Mouse (Mus musculus): ENCODE data around the gene Daglb. TPM values are rescaled to one million over a fixed set of nuclear protein-coding genes. Genes with fewer than 3 reads are reported as not detected.

Daglb gene
- polyA plus RNA-seq, 1 experiment from 2014 or later: 9.7 TPM

DNA sequence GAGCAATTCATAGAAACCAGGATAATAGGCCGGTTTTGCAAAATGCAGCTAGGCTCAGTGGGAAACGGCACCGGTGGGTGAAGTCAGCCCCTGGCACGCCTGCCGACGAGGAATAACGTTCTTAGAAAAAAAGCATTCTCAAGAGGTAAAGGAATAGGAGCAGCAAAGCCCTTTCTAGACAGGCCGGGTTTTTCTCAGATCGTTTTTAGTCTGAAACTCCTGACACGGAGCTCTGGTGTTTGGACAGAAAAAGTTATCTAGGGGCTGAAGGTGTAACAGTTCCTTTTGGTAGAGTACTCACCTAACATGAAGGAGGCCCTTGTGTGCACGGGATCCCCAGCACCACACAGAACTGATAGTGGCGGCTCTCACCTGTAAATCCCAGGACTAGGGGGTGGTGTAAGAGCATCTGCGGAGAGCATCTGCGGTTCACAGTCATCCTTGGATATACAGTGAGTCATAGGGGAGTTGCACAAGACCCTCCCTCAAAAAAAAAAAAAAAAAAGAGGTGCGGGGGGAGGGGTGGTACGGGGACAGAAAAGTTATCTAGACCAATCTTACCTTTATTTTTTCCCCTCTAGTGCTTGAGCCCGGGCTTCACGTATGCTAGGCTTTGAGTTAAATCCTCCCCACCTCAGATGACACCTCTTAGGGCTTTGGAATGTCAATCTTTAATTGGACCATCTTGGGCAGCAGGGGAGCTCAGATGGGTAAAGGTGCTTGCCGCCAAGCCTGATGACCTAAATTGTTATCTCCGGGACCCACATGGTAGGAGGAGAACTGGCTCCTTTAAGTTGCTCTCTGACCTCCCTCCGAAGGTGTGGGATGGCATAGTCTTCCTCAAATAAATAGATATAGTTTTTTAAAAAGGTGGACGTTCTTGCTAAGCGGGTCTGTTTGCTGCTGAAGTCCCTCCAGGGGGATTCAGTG is 1.0 kb downstream of the Daglb start:
- DNase-seq (ENCODE audit: low spot score): peak; percentile 19
- ATAC-seq: no peak
- H3K4me2 ChIP-seq (ENCODE audit: low read length): peak overlapping the region; percentile 72
- peak overlapping the region; percentile 76 for H3K9ac ChIP-seq (ENCODE audit: low read length)
- H3K27ac ChIP-seq (ENCODE audit: low read depth, low read length): no peak overlapping the region
- no peaks in the 10 kb centered on the region for H3K27me3 ChIP-seq (replicated peaks; ENCODE audit: control insufficient read depth, insufficient read depth, low read length)
- H3K4me1 ChIP-seq (ENCODE audit: control insufficient read depth, insufficient read depth, low read length): peaks cover 7% of the 10 kb centered on the region; the same call in 1 of the 2 replicates
- WGBS: 32% methylated on average over 23 of the region's 23 CpGs
- H3K4me3 ChIP-seq (ENCODE audit: low read depth, low read length): peak overlapping the region; percentile 71
- no peaks in the 10 kb centered on the region for H3K9me3 ChIP-seq (replicated peaks; ENCODE audit: control insufficient read depth, low read length)
- peaks cover 29% of the 10 kb centered on the region for H3K36me3 ChIP-seq (ENCODE audit: control insufficient read depth, insufficient read depth, low read length)

DNA sequence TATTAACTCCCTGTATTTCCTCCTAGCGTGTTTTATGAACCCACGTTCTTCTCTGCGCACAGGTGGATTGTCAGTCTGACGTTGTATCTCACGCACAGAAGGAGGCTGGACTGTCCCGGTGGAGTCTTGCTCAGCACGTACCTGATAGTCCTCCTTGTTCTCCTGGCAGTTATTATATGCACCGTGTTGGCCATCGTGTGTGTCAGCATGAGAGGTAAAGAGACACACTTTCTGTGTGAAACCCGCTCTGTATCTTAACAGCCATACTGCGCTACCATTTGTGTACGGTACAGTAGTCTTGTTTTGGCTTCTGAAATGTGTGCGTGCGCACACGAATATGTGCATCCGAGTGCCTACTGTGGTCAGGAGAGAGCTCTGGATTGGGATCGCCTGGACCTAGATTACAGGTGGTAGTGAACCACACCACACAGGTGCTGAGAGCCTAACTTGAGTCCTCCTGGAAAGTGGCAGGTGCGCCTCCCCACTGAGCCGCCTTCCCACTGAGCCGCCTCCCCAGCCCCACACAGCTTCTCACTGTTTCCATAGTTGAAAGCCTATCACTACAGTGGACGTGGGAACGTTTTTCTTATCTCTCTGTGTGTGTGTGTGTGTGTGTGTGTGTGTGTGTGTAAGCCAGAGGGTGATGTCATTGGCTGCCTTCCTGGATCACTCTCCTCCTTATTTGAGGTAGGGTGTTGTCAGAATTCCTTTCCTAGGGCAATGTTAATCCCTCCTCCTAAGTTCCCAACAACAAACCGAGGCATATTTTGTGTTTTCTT is 2.7 kb downstream of the Daglb start:
- no peak overlapping the region for H3K4me3 ChIP-seq (ENCODE audit: low read depth, low read length)
- H3K27ac ChIP-seq (ENCODE audit: low read depth, low read length): no peak overlapping the region
- H3K36me3 ChIP-seq (ENCODE audit: control insufficient read depth, insufficient read depth, low read length): peaks cover 40% of the 10 kb centered on the region
- ATAC-seq: no peak
- no peak for DNase-seq (ENCODE audit: low spot score)
- peaks cover 7% of the 10 kb centered on the region; the same call in 1 of the 2 replicates for H3K4me1 ChIP-seq (ENCODE audit: control insufficient read depth, insufficient read depth, low read length)
- H3K9me3 ChIP-seq (replicated peaks; ENCODE audit: control insufficient read depth, low read length): no peaks in the 10 kb centered on the region
- no peak overlapping the region for H3K9ac ChIP-seq (ENCODE audit: low read length)
- no peaks in the 10 kb centered on the region for H3K27me3 ChIP-seq (replicated peaks; ENCODE audit: control insufficient read depth, insufficient read depth, low read length)
- H3K4me2 ChIP-seq (ENCODE audit: low read length): no peak overlapping the region
- WGBS: 94% methylated on average over 23 of the region's 23 CpGs

DNA sequence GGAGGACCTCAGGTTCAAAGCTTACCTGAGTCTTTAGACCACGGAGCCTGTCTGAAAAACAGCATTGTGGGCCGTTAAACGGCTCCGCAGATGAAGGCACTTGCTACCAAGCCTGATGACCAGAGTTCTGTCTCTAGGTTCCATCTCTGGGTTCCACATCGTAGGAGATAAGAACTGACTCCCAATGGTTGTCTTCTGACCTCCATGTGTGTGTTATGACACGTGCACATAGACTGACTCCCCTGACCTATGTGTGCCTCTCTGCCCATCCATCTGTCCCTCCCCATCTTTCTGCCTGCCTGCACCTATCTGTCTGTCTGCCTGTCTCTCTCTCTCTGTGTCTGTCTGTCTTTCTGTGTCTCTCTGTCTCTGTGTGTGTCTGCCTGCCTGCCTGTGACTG is 3.5 kb downstream of the Daglb start:
- Histone ChIP-seq H3K9ac (ENCODE audit: low read length) (no peak overlapping the region), H3K4me3 (ENCODE audit: low read depth, low read length) (no peak overlapping the region), H3K36me3 (ENCODE audit: control insufficient read depth, insufficient read depth, low read length) (peaks cover 42% of the 10 kb centered on the region), H3K9me3 (replicated peaks; ENCODE audit: control insufficient read depth, low read length) (no peaks in the 10 kb centered on the region), H3K4me1 (ENCODE audit: control insufficient read depth, insufficient read depth, low read length) (peaks cover 7% of the 10 kb centered on the region; the same call in 1 of the 2 replicates), H3K27me3 (replicated peaks; ENCODE audit: control insufficient read depth, insufficient read depth, low read length) (no peaks in the 10 kb centered on the region), H3K27ac (ENCODE audit: low read depth, low read length) (no peak overlapping the region), H3K4me2 (ENCODE audit: low read length) (no peak overlapping the region)
- ATAC-seq: no peak
- DNase-seq (ENCODE audit: low spot score): no peak
- 94% methylated on average over 6 of the region's 6 CpGs for WGBS

GRCm38 (mm10) chr5:143469628-143470027 is 5.2 kb downstream of the Daglb start:
- H3K9ac ChIP-seq (ENCODE audit: low read length): no peak overlapping the region

DNA sequence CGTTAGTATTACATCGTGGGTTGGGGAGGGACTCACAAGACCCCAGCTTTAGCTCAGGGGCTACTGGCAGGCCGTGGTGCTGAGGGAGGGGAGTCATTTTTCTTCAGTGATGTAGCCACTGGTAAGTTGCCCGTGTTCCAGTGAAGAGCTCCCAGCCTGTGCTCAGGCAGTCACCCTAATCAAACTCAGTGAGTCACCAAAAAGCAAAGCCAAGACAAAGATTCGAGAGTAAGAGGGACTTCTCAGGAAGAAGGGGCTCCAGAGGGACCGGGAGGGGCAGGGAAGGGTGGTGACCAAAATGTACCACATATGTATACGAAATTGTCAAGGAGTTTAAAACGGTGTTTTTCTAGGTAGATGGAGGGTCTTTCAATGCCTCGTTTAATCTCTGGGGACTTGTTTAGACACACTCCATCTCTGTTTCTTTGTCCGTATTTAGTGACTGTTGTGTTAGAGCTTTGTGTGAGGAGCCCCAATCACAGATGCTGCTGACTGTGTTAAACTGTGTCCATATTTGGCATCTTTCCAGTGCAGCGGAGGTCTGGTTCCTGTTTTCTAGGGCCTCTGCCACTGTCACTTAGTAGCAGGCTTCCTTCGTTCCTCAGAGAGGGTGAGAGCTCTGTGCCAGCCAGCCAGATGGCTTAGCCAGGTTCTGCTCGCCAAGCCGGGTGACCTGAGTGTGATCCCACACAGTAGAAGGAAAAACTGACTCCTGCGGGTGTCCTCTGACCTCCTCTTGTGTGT is 6.2 kb downstream of the Daglb start:
- Histone ChIP-seq H3K36me3 (ENCODE audit: control insufficient read depth, insufficient read depth, low read length) (peaks cover 68% of the 10 kb centered on the region), H3K9ac (ENCODE audit: low read length) (no peak overlapping the region), H3K4me3 (ENCODE audit: low read depth, low read length) (no peak overlapping the region), H3K9me3 (replicated peaks; ENCODE audit: control insufficient read depth, low read length) (no peaks in the 10 kb centered on the region), H3K27ac (ENCODE audit: low read depth, low read length) (no peak overlapping the region), H3K4me2 (ENCODE audit: low read length) (no peak overlapping the region), H3K4me1 (ENCODE audit: control insufficient read depth, insufficient read depth, low read length) (peaks cover 2% of the 10 kb centered on the region; the same call in 1 of the 2 replicates), H3K27me3 (replicated peaks; ENCODE audit: control insufficient read depth, insufficient read depth, low read length) (no peaks in the 10 kb centered on the region)
- 0 out of 2 replicates have a peak, but pooled peaks have one; percentile 52 for ATAC-seq
- 74% methylated on average over 15 of the region's 15 CpGs for WGBS
- peak; percentile 34 for DNase-seq (ENCODE audit: low spot score)

More at GRCm38 (mm10) chr5:143469628-143470027, 5.2 kb downstream of the Daglb start:
- no peak overlapping the region for H3K4me3 ChIP-seq (ENCODE audit: low read depth, low read length)
- 97% methylated on average over 8 of the region's 8 CpGs for WGBS
- H3K4me2 ChIP-seq (ENCODE audit: low read length): no peak overlapping the region
- no peak for DNase-seq (ENCODE audit: low spot score)
- peaks cover 58% of the 10 kb centered on the region for H3K36me3 ChIP-seq (ENCODE audit: control insufficient read depth, insufficient read depth, low read length)
- no peak for ATAC-seq
- no peaks in the 10 kb centered on the region for H3K27me3 ChIP-seq (replicated peaks; ENCODE audit: control insufficient read depth, insufficient read depth, low read length)
- no peak overlapping the region for H3K27ac ChIP-seq (ENCODE audit: low read depth, low read length)
- no peaks in the 10 kb centered on the region for H3K9me3 ChIP-seq (replicated peaks; ENCODE audit: control insufficient read depth, low read length)
- H3K4me1 ChIP-seq (ENCODE audit: control insufficient read depth, insufficient read depth, low read length): peaks cover 7% of the 10 kb centered on the region; the same call in 1 of the 2 replicates

- 93% methylated on average over 3 of the region's 3 CpGs for WGBS
- no peak overlapping the region for H3K4me3 ChIP-seq (ENCODE audit: low read depth, low read length)
- no peak overlapping the region for H3K27ac ChIP-seq (ENCODE audit: low read depth, low read length)
- H3K27me3 ChIP-seq (replicated peaks; ENCODE audit: control insufficient read depth, insufficient read depth, low read length): no peaks in the 10 kb centered on the region
- no peak overlapping the region for H3K4me2 ChIP-seq (ENCODE audit: low read length)
- H3K9ac ChIP-seq (ENCODE audit: low read length): no peak overlapping the region
- ATAC-seq (no peak), DNase-seq (ENCODE audit: low spot score) (no peak)
- no peaks in the 10 kb centered on the region for H3K4me1 ChIP-seq (ENCODE audit: control insufficient read depth, insufficient read depth, low read length)
- H3K9me3 ChIP-seq (replicated peaks; ENCODE audit: control insufficient read depth, low read length): no peaks in the 10 kb centered on the region
- peaks cover 73% of the 10 kb centered on the region for H3K36me3 ChIP-seq (ENCODE audit: control insufficient read depth, insufficient read depth, low read length)
Measured at GRCm38 (mm10) chr5:143471165-143471546, 6.8 kb downstream of the Daglb start.

DNA sequence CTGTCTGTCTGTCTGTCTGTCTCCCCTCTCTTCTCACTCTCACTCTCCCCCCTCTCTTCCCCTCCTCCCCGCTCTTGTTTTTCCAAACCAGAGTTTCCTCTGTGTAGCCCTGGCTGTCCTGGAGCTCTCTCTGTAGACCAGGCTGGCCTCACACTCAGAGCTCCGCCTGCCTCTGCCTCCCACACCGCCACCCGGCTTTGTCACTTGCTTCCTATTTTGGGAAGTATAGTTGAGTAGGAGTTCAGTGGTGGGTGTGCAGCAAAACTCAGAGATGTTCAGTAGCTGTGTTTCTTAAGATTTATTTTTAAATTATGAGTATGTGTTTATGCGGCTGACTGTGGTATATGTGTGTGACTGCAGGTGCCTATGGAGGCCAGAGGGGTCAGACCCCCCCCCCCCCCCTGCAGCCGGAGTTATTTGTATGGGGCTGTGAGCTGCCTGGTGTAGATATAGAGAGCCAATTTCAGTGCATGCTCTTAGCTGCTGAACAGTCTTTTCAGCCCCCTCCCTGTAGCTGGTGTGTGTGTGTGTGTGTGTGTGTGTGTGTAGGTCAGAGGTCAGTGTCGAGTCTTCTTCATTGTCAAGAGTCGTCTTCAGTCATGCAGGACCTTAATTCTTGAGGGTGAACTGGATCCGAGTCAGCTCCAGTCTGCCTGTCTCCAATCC is 7.7 kb downstream of the Daglb start:
- no peak overlapping the region for H3K4me3 ChIP-seq (ENCODE audit: low read depth, low read length)
- H3K4me2 ChIP-seq (ENCODE audit: low read length): no peak overlapping the region
- H3K27ac ChIP-seq (ENCODE audit: low read depth, low read length): no peak overlapping the region
- H3K9ac ChIP-seq (ENCODE audit: low read length): no peak overlapping the region
- H3K9me3 ChIP-seq (replicated peaks; ENCODE audit: control insufficient read depth, low read length): no peaks in the 10 kb centered on the region
- WGBS: 93% methylated on average over 9 of the region's 9 CpGs
- peaks cover 76% of the 10 kb centered on the region for H3K36me3 ChIP-seq (ENCODE audit: control insufficient read depth, insufficient read depth, low read length)
- H3K27me3 ChIP-seq (replicated peaks; ENCODE audit: control insufficient read depth, insufficient read depth, low read length): no peaks in the 10 kb centered on the region
- DNase-seq (ENCODE audit: low spot score): no peak
- no peaks in the 10 kb centered on the region for H3K4me1 ChIP-seq (ENCODE audit: control insufficient read depth, insufficient read depth, low read length)
- no peak for ATAC-seq

GRCm38 (mm10) chr5:143475153-143475844 is 10.9 kb downstream of the Daglb start:
- no peaks in the 10 kb centered on the region for H3K4me1 ChIP-seq (ENCODE audit: control insufficient read depth, insufficient read depth, low read length)
- no peak for ATAC-seq
- 94% methylated on average over 20 of the region's 20 CpGs for WGBS
- no peak overlapping the region for H3K9ac ChIP-seq (ENCODE audit: low read length)
- H3K27ac ChIP-seq (ENCODE audit: low read depth, low read length): no peak overlapping the region
- no peaks in the 10 kb centered on the region for H3K27me3 ChIP-seq (replicated peaks; ENCODE audit: control insufficient read depth, insufficient read depth, low read length)
- H3K36me3 ChIP-seq (ENCODE audit: control insufficient read depth, insufficient read depth, low read length): peaks cover 65% of the 10 kb centered on the region
- H3K4me3 ChIP-seq (ENCODE audit: low read depth, low read length): no peak overlapping the region
- DNase-seq (ENCODE audit: low spot score): no peak
- H3K9me3 ChIP-seq (replicated peaks; ENCODE audit: control insufficient read depth, low read length): no peaks in the 10 kb centered on the region
- no peak overlapping the region for H3K4me2 ChIP-seq (ENCODE audit: low read length)

Data from forebrain, embryonic 14.5 days (tissue).